Mouse (Mus musculus): ENCODE measurements at regions not wholly inside any gene's neighbourhood (a gene's known extent, or its start where the extent isn't known, plus 50 kb on each side); places are given as distances from the start of the nearest gene placed in this dataset.

GRCm38 (mm10) chr12:109394396-109394795 lies 58.2 kb upstream of the Dlk1 start:
- Histone ChIP-seq H3K4me2 (ENCODE audit: low read depth, low read length) (no peak overlapping the region), H3K27ac (ENCODE audit: low read length) (no peak overlapping the region), H3K27me3 (replicated peaks; ENCODE audit: control insufficient read depth, insufficient read depth, low read length) (0 out of 2 replicates have a peak, but pooled peaks cover 2% of the 10 kb centered on the region), H3K4me3 (ENCODE audit: low read length) (no peak overlapping the region), H3K9me3 (ENCODE audit: control insufficient read depth, low read length) (no peaks in the 10 kb centered on the region), H3K36me3 (ENCODE audit: control insufficient read depth, insufficient read depth, low read length) (no peaks in the 10 kb centered on the region), H3K9ac (ENCODE audit: low read depth, low read length) (no peak overlapping the region), H3K4me1 (ENCODE audit: control insufficient read depth, insufficient read depth, low read length) (peaks cover 31% of the 10 kb centered on the region)
- no peak for ATAC-seq
- 71% methylated on average over 11 of the region's 11 CpGs for WGBS

DNA sequence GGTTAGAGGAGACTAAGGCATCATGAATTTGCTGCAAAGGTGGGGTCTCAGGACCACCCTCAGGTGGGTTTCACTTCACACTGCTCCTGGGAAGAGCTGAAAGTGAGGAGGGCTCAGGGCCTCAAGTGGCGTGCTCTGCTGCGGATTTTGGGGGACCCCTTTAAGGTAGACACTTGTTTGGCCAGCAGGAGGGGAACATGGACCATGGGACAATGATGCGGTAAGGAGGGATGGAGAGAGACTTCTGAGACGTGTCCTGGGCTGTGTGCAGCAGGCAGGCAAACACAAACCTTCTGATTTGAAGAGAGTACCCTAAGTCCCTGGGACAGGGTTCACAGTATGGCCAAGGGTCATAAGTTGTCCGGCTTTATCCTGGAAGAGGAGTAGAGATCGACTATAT lies 56.0 kb upstream of the Dlk1 start:
- Histone ChIP-seq H3K4me1 (ENCODE audit: control insufficient read depth, insufficient read depth, low read length) (peaks cover 43% of the 10 kb centered on the region), H3K36me3 (ENCODE audit: control insufficient read depth, insufficient read depth, low read length) (no peaks in the 10 kb centered on the region), H3K9ac (ENCODE audit: low read depth, low read length) (no peak overlapping the region), H3K27ac (ENCODE audit: low read length) (no peak overlapping the region), H3K9me3 (ENCODE audit: control insufficient read depth, low read length) (no peaks in the 10 kb centered on the region), H3K4me2 (ENCODE audit: low read depth, low read length) (no peak overlapping the region), H3K27me3 (replicated peaks; ENCODE audit: control insufficient read depth, insufficient read depth, low read length) (0 out of 2 replicates have a peak, but pooled peaks cover 2% of the 10 kb centered on the region), H3K4me3 (ENCODE audit: low read length) (no peak overlapping the region)
- 85% methylated on average over 6 of the region's 6 CpGs for WGBS
- ATAC-seq: no peak

DNA sequence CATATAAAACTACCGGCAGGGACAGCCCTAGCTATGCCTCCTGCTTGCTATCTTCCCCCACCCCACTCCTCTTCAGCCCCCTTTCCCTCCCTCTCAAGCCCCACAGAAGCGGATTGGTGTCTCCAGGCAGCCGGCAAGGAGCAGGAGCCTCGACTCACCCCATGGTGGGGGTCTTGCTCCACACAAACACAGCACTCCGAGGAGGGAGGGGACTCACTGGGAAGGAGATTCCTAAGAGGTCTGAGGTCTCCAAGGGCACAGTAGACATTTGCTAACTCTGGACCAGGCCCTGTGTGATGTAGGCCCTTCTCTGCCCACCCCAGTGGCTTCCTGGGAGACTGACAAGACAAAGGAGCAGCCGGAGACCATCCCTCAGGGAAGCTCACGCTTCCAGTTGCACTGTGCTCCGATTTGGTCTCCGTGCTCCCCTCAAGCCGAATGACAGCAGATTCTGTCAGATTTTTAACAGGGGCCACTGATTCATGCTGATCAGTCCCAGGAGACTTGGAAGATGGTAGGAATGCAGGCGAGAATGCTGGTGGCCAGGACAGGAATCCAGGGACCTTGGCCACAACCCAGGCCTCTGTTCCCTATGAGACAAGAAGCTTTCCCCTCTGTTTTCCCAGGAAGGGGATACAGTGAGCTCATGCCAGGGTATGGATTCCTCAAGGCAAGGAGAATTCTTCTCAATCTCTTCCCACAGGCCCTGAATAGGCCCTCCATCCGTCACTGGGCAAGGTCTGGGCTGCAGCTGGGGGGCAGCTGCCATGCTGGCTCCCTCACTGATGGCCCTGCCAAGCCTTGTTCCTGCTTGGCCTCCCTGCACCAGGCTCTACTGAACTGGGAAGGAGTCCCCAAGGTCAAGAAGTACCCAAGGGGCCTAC lies 55.2 kb upstream of the Dlk1 start:
- WGBS: 60% methylated on average over 12 of the region's 12 CpGs
- H3K9ac ChIP-seq (ENCODE audit: low read depth, low read length): peak overlapping the region; percentile 39; the same call in 1 of the 2 replicates

GRCm38 (mm10) chr12:109398473-109398872 lies 54.1 kb upstream of the Dlk1 start:
- no peak for ATAC-seq
- H3K27ac ChIP-seq (ENCODE audit: low read length): peak overlapping the region; percentile 73
- no peak overlapping the region for H3K4me3 ChIP-seq (ENCODE audit: low read length)
- WGBS: 74% methylated on average over 7 of the region's 7 CpGs
- peaks cover 61% of the 10 kb centered on the region for H3K4me1 ChIP-seq (ENCODE audit: control insufficient read depth, insufficient read depth, low read length)
- H3K27me3 ChIP-seq (replicated peaks; ENCODE audit: control insufficient read depth, insufficient read depth, low read length): no peaks in the 10 kb centered on the region
- no peak overlapping the region for H3K4me2 ChIP-seq (ENCODE audit: low read depth, low read length)
- no peaks in the 10 kb centered on the region for H3K9me3 ChIP-seq (ENCODE audit: control insufficient read depth, low read length)
- H3K36me3 ChIP-seq (ENCODE audit: control insufficient read depth, insufficient read depth, low read length): no peaks in the 10 kb centered on the region
- peak overlapping the region; percentile 8; the same call in 1 of the 2 replicates for H3K9ac ChIP-seq (ENCODE audit: low read depth, low read length)

More for the DNA sequence above, 55.2 kb upstream of the Dlk1 start:
- Histone ChIP-seq H3K27ac (ENCODE audit: low read length) (0 out of 2 replicates have a peak overlapping the region, but pooled peaks have one; percentile 21), H3K4me2 (ENCODE audit: low read depth, low read length) (no peak overlapping the region), H3K36me3 (ENCODE audit: control insufficient read depth, insufficient read depth, low read length) (no peaks in the 10 kb centered on the region), H3K4me1 (ENCODE audit: control insufficient read depth, insufficient read depth, low read length) (peaks cover 50% of the 10 kb centered on the region), H3K9me3 (ENCODE audit: control insufficient read depth, low read length) (no peaks in the 10 kb centered on the region), H3K27me3 (replicated peaks; ENCODE audit: control insufficient read depth, insufficient read depth, low read length) (0 out of 2 replicates have a peak, but pooled peaks cover 2% of the 10 kb centered on the region), H3K4me3 (ENCODE audit: low read length) (no peak overlapping the region)
- no peak for ATAC-seq

DNA sequence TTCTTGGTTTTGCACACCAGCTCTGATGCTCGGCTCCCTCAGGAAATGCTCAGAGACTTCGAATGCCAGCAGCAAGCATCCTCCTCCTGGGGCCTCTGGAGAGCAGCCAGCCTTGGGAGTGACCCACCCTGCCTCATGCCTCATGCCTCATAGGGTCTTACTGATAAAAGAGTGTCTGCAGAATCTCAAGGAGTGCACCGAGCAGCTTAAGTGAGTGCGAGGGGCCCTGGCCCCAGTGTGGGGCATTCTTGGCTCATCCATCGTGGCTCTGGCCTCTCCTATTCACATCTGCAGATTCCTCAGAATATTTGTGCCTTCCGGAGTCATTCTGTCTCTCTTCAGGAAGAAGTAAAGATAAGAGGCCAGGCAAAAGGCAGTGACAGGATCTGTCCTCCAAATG lies 53.7 kb upstream of the Dlk1 start:
- 0 out of 2 replicates have a peak overlapping the region, but pooled peaks have one; percentile 13 for H3K4me2 ChIP-seq (ENCODE audit: low read depth, low read length)
- H3K36me3 ChIP-seq (ENCODE audit: control insufficient read depth, insufficient read depth, low read length): no peaks in the 10 kb centered on the region
- peaks cover 63% of the 10 kb centered on the region for H3K4me1 ChIP-seq (ENCODE audit: control insufficient read depth, insufficient read depth, low read length)
- peak overlapping the region; percentile 73 for H3K27ac ChIP-seq (ENCODE audit: low read length)
- WGBS: 17% methylated on average over 6 of the region's 6 CpGs
- H3K4me3 ChIP-seq (ENCODE audit: low read length): no peak overlapping the region
- H3K9ac ChIP-seq (ENCODE audit: low read depth, low read length): peak overlapping the region; percentile 8; the same call in 1 of the 2 replicates
- no peak for ATAC-seq
- H3K27me3 ChIP-seq (replicated peaks; ENCODE audit: control insufficient read depth, insufficient read depth, low read length): no peaks in the 10 kb centered on the region
- no peaks in the 10 kb centered on the region for H3K9me3 ChIP-seq (ENCODE audit: control insufficient read depth, low read length)

DNA sequence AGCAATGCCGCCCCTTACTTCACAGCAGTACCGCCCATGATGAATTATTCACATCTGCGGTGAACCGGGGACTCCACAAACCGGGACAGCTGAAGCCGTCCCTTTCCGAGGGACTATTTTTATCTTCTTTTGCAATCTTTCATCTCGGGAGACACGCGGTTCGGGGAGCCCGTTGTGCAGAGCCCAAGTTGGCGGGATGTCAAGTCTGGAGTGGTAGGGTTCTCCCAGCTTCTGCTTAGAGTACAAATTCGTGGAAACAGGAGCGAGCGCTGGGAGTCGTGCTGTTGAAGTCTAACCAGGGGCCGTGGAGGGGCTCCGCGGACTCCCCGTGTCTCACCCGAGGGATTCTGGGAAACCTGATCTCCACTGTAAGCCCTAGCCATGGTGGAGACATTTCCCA lies 53.0 kb upstream of the Dlk1 start:
- no peaks in the 10 kb centered on the region for H3K36me3 ChIP-seq (ENCODE audit: control insufficient read depth, insufficient read depth, low read length)
- peak overlapping the region; percentile 73 for H3K27ac ChIP-seq (ENCODE audit: low read length)
- ATAC-seq: no peak
- H3K4me1 ChIP-seq (ENCODE audit: control insufficient read depth, insufficient read depth, low read length): peaks cover 61% of the 10 kb centered on the region
- 0 out of 2 replicates have a peak overlapping the region, but pooled peaks have one; percentile 16 for H3K4me2 ChIP-seq (ENCODE audit: low read depth, low read length)
- 24% methylated on average over 22 of the region's 22 CpGs for WGBS
- H3K27me3 ChIP-seq (replicated peaks; ENCODE audit: control insufficient read depth, insufficient read depth, low read length): no peaks in the 10 kb centered on the region
- H3K9ac ChIP-seq (ENCODE audit: low read depth, low read length): peak overlapping the region; percentile 8
- no peak overlapping the region for H3K4me3 ChIP-seq (ENCODE audit: low read length)
- no peaks in the 10 kb centered on the region for H3K9me3 ChIP-seq (ENCODE audit: control insufficient read depth, low read length)

- Histone ChIP-seq H3K36me3 (ENCODE audit: control insufficient read depth, insufficient read depth, low read length) (no peaks in the 10 kb centered on the region), H3K27ac (ENCODE audit: low read length) (peak overlapping the region; percentile 73), H3K9me3 (ENCODE audit: control insufficient read depth, low read length) (no peaks in the 10 kb centered on the region), H3K9ac (ENCODE audit: low read depth, low read length) (peak overlapping the region; percentile 8; the same call in 1 of the 2 replicates), H3K4me2 (ENCODE audit: low read depth, low read length) (no peak overlapping the region), H3K4me1 (ENCODE audit: control insufficient read depth, insufficient read depth, low read length) (peaks cover 61% of the 10 kb centered on the region), H3K4me3 (ENCODE audit: low read length) (no peak overlapping the region), H3K27me3 (replicated peaks; ENCODE audit: control insufficient read depth, insufficient read depth, low read length) (no peaks in the 10 kb centered on the region)
- ATAC-seq: no peak
- WGBS: 70% methylated on average over 7 of the region's 7 CpGs
Observed at GRCm38 (mm10) chr12:109400041-109400440, 52.6 kb upstream of the Dlk1 start.

- Histone ChIP-seq H3K4me1 (ENCODE audit: control insufficient read depth, insufficient read depth, low read length) (peaks cover 61% of the 10 kb centered on the region), H3K9ac (ENCODE audit: low read depth, low read length) (peak overlapping the region; percentile 15; the same call in 1 of the 2 replicates), H3K9me3 (ENCODE audit: control insufficient read depth, low read length) (no peaks in the 10 kb centered on the region), H3K27ac (ENCODE audit: low read length) (peak overlapping the region; percentile 73), H3K36me3 (ENCODE audit: control insufficient read depth, insufficient read depth, low read length) (no peaks in the 10 kb centered on the region), H3K4me2 (ENCODE audit: low read depth, low read length) (no peak overlapping the region), H3K4me3 (ENCODE audit: low read length) (no peak overlapping the region), H3K27me3 (replicated peaks; ENCODE audit: control insufficient read depth, insufficient read depth, low read length) (no peaks in the 10 kb centered on the region)
- no peak for ATAC-seq
- 40% methylated on average over 15 of the region's 15 CpGs for WGBS
Observed at GRCm38 (mm10) chr12:109400936-109401586, 51.6 kb upstream of the Dlk1 start.

- ATAC-seq: peak; percentile 16
- H3K4me1 ChIP-seq (ENCODE audit: control insufficient read depth, insufficient read depth, low read length): peaks cover 61% of the 10 kb centered on the region
- no peak overlapping the region for H3K4me2 ChIP-seq (ENCODE audit: low read depth, low read length)
- H3K36me3 ChIP-seq (ENCODE audit: control insufficient read depth, insufficient read depth, low read length): no peaks in the 10 kb centered on the region
- H3K9ac ChIP-seq (ENCODE audit: low read depth, low read length): peak overlapping the region; percentile 0; the same call in 1 of the 2 replicates
- no peaks in the 10 kb centered on the region for H3K27me3 ChIP-seq (replicated peaks; ENCODE audit: control insufficient read depth, insufficient read depth, low read length)
- H3K4me3 ChIP-seq (ENCODE audit: low read length): no peak overlapping the region
- WGBS: 60% methylated on average over 6 of the region's 6 CpGs
- no peaks in the 10 kb centered on the region for H3K9me3 ChIP-seq (ENCODE audit: control insufficient read depth, low read length)
- peak overlapping the region; percentile 73 for H3K27ac ChIP-seq (ENCODE audit: low read length)
Observed at GRCm38 (mm10) chr12:109401696-109402095, 50.9 kb upstream of the Dlk1 start.
